In genomic region chr7:30904042-30904441, GRCm38 (mm10) we compare ENCODE assay signal across 11 mouse cellular contexts. TPM values are rescaled to one million over a fixed set of nuclear protein-coding genes. Genes with fewer than 3 reads are reported as not detected.
DNase-seq lines count a peak whose midpoint lies in the region; ATAC-seq and TF ChIP-seq lines count a peak whose summit lies in the region.
"Had no signal": no experiment of that assay in that cellular context is flagged by ENCODE, and none has a peak within 500 bp of the region (broad histone marks: within the 10 kb centered on the region; RNA-seq: fewer than 3 reads in every experiment).

No protein-coding gene starts in this region.

- H3K9ac ChIP-seq in hindbrain, postnatal 0 days (replicated peaks; ENCODE audit: low read length): no peak overlapping the region
- H3K9ac ChIP-seq in hindbrain, embryonic 14.5 days: no peak overlapping the region
- no peak overlapping the region for H3K9ac ChIP-seq in lung, postnatal 0 days (replicated peaks; ENCODE audit: low read depth)
- no peak overlapping the region for H3K9ac ChIP-seq in midbrain, embryonic 11.5 days (ENCODE audit: low read length)

- TF ChIP-seq EP300 in lung, postnatal 0 days (IDR thresholded peaks at IDR 0.05): no peak

- WGBS in hindbrain, postnatal 0 days: 54% methylated on average over 4 of the region's 4 CpGs
- WGBS in hindbrain, embryonic 14.5 days: 59% methylated on average over 4 of the region's 4 CpGs
- whole genome bisulfite sequencing in lung, postnatal 0 days: 23% methylated on average over 4 of the region's 4 CpGs
- 18% methylated on average over 4 of the region's 4 CpGs for WGBS in small intestine, adult 2 months
- WGBS in midbrain, embryonic 11.5 days: 60% methylated on average over 4 of the region's 4 CpGs

- TF ChIP-seq POLR2A in small intestine, adult 2 months (IDR thresholded peaks at IDR 0.05; ENCODE audit: low read depth, low read length): no peak

- H3K4me1 ChIP-seq in hindbrain, postnatal 0 days (ENCODE audit: insufficient read depth, low read length): peaks cover 3% of the 10 kb centered on the region; the same call in 1 of the 2 replicates
- H3K4me1 ChIP-seq in hindbrain, embryonic 14.5 days (replicated peaks; ENCODE audit: control insufficient read depth, insufficient read depth, low read length): 0 out of 2 replicates have a peak, but pooled peaks cover 6% of the 10 kb centered on the region
- H3K4me1 ChIP-seq in lung, postnatal 0 days (ENCODE audit: insufficient read depth, low read depth, low read length): no peaks in the 10 kb centered on the region
- peaks cover 4% of the 10 kb centered on the region for H3K4me1 ChIP-seq in small intestine, adult 2 months (ENCODE audit: control insufficient read depth, insufficient read depth, insufficient read length, low read length)
- H3K4me1 ChIP-seq in midbrain, embryonic 11.5 days (ENCODE audit: control insufficient read depth, insufficient read depth, low read length): 0 out of 2 replicates have a peak, but pooled peaks cover 5% of the 10 kb centered on the region

- no peaks in the 10 kb centered on the region for H3K36me3 ChIP-seq in hindbrain, postnatal 0 days (ENCODE audit: insufficient read depth, low read length)
- H3K36me3 ChIP-seq in hindbrain, embryonic 14.5 days (replicated peaks; ENCODE audit: control insufficient read depth, insufficient read depth): no peaks in the 10 kb centered on the region
- no peaks in the 10 kb centered on the region for H3K36me3 ChIP-seq in lung, postnatal 0 days (ENCODE audit: insufficient read depth, low read length)
- no peaks in the 10 kb centered on the region for H3K36me3 ChIP-seq in small intestine, adult 2 months (ENCODE audit: control insufficient read depth, insufficient read depth, low read length)
- no peaks in the 10 kb centered on the region for H3K36me3 ChIP-seq in midbrain, embryonic 11.5 days (ENCODE audit: control insufficient read depth, insufficient read depth, low read length)

- no peak overlapping the region for H3K27ac ChIP-seq in hindbrain, postnatal 0 days
- H3K27ac ChIP-seq in hindbrain, embryonic 14.5 days: no peak overlapping the region
- H3K27ac ChIP-seq in lung, postnatal 0 days (ENCODE audit: low read length): no peak overlapping the region
- no peak overlapping the region for H3K27ac ChIP-seq in small intestine, adult 2 months (ENCODE audit: insufficient read depth, low read depth, low read length)
- no peak overlapping the region for H3K27ac ChIP-seq in midbrain, embryonic 11.5 days (ENCODE audit: low read depth, low read length)

- no peak for ATAC-seq in hindbrain, postnatal 0 days
- ATAC-seq in hindbrain, embryonic 14.5 days (ENCODE audit: low FRiP score): no peak
- ATAC-seq in lung, postnatal 0 days: no peak
- no peak for ATAC-seq in midbrain, embryonic 11.5 days (ENCODE audit: low FRiP score)

- no peak overlapping the region for H3K4me2 ChIP-seq in hindbrain, postnatal 0 days (ENCODE audit: low read depth, low read length)
- H3K4me2 ChIP-seq in hindbrain, embryonic 14.5 days (replicated peaks): no peak overlapping the region
- no peak overlapping the region for H3K4me2 ChIP-seq in lung, postnatal 0 days (replicated peaks; ENCODE audit: low read depth, low read length)
- no peak overlapping the region for H3K4me2 ChIP-seq in midbrain, embryonic 11.5 days

- TF ChIP-seq CTCF in hindbrain, postnatal 0 days (IDR thresholded peaks at IDR 0.05; ENCODE audit: low read depth): peak; percentile 68
- peak; percentile 64 for TF ChIP-seq CTCF in lung, postnatal 0 days (IDR thresholded peaks at IDR 0.05)
- TF ChIP-seq CTCF in small intestine, adult 2 months (IDR thresholded peaks at IDR 0.05; ENCODE audit: extremely low read depth, insufficient read length, insufficient replicate concordance, low read depth, low read length): peak; percentile 47; the same call in 1 of the 2 replicates

- no peak overlapping the region for H3K4me3 ChIP-seq in hindbrain, postnatal 0 days (ENCODE audit: low read length)
- H3K4me3 ChIP-seq in hindbrain, embryonic 14.5 days (replicated peaks; ENCODE audit: low read length): no peak overlapping the region
- no peak overlapping the region for H3K4me3 ChIP-seq in lung, postnatal 0 days (ENCODE audit: low read depth, low read length)
- no peak overlapping the region for H3K4me3 ChIP-seq in small intestine, adult 2 months (ENCODE audit: low read depth, low read length)
- no peak overlapping the region for H3K4me3 ChIP-seq in midbrain, embryonic 11.5 days (ENCODE audit: low read depth, low read length)
- H3K4me3 ChIP-seq: megakaryocyte, embryonic 14.5 days had no signal

- peak; percentile 34 for DNase-seq in hindbrain, postnatal 0 days (ENCODE audit: low spot score)
- DNase-seq in hindbrain, embryonic 14.5 days (ENCODE audit: low spot score): no peak
- DNase-seq in lung, postnatal 0 days (ENCODE audit: low spot score): peak; percentile 20
- DNase-seq in lung, postnatal 25 days (ENCODE audit: low spot score): no peak
- DNase-seq in adipocyte (ENCODE audit: low spot score): peak; percentile 10
- no peak for DNase-seq in Muller cell, postnatal 12 days (ENCODE audit: inconsistent ontology term)
- no peak for DNase-seq in midbrain, embryonic 11.5 days (ENCODE audit: low spot score, missing footprints)

- H3K9me3 ChIP-seq in hindbrain, postnatal 0 days (ENCODE audit: low read length): no peaks in the 10 kb centered on the region
- no peaks in the 10 kb centered on the region for H3K9me3 ChIP-seq in hindbrain, embryonic 14.5 days (ENCODE audit: control insufficient read depth, low read length)
- no peaks in the 10 kb centered on the region for H3K9me3 ChIP-seq in lung, postnatal 0 days (ENCODE audit: low read length)
- H3K9me3 ChIP-seq in midbrain, embryonic 11.5 days (ENCODE audit: control insufficient read depth, low read length): no peaks in the 10 kb centered on the region
- H3K9me3 ChIP-seq: megakaryocyte, embryonic 14.5 days had no signal

- H3K27me3 ChIP-seq in hindbrain, postnatal 0 days (ENCODE audit: insufficient read depth, low read length): no peaks in the 10 kb centered on the region
- no peaks in the 10 kb centered on the region for H3K27me3 ChIP-seq in hindbrain, embryonic 14.5 days (ENCODE audit: control insufficient read depth, insufficient read depth, low read length)
- no peaks in the 10 kb centered on the region for H3K27me3 ChIP-seq in lung, postnatal 0 days (replicated peaks; ENCODE audit: insufficient read depth, low read length)
- no peaks in the 10 kb centered on the region for H3K27me3 ChIP-seq in small intestine, adult 2 months (ENCODE audit: control insufficient read depth, insufficient read depth, low read length)
- H3K27me3 ChIP-seq in midbrain, embryonic 11.5 days (ENCODE audit: control insufficient read depth, insufficient read depth, low read length): no peaks in the 10 kb centered on the region

RNA-seq across cellular contexts. Expression of gene Mag, which starts 10.6 kb away (rescaled TPM):
- 39.0 and 48.7 TPM in 2 replicates for total RNA-seq in hindbrain, postnatal 0 days (2014; rRNA removed)
- polyA plus RNA-seq in hindbrain, postnatal 0 days (2015; fragmentation: Nextera tagmentation; extraction: Ambion mirVana): 14.4 and 18.6 TPM in 2 replicates
- polyA plus RNA-seq in hindbrain, embryonic 14.5 days (2014; fragmentation: Nextera tagmentation; extraction: Ambion mirVana): 3.4 and 4.3 TPM in 2 replicates
- 1.2 and 1.8 TPM in 2 replicates for polyA plus RNA-seq in lung, postnatal 0 days (2015; fragmentation: Nextera tagmentation; extraction: Ambion mirVana)
- 0.48 and 0.52 TPM in 2 replicates for polyA plus RNA-seq in small intestine, adult 2 months (2012; rRNA removed)
- polyA plus RNA-seq in midbrain, embryonic 11.5 days (2014; fragmentation: Nextera tagmentation; extraction: Ambion mirVana): 0.44 and 0.47 TPM in 2 replicates

RNA-seq across cellular contexts. Expression of gene Hamp2, which starts 20.4 kb away (rescaled TPM):
- not detected in 2 replicates for total RNA-seq in hindbrain, postnatal 0 days (2014; rRNA removed)
- not detected in 2 replicates for polyA plus RNA-seq in hindbrain, postnatal 0 days (2015; fragmentation: Nextera tagmentation; extraction: Ambion mirVana)
- not detected in 2 replicates for polyA plus RNA-seq in hindbrain, embryonic 14.5 days (2014; fragmentation: Nextera tagmentation; extraction: Ambion mirVana)
- polyA plus RNA-seq in lung, postnatal 0 days (2015; fragmentation: Nextera tagmentation; extraction: Ambion mirVana): not detected in 2 replicates
- 0.76 and 58.9 TPM in 2 replicates for polyA plus RNA-seq in small intestine, adult 2 months (2012; rRNA removed)
- not detected in 2 replicates for polyA plus RNA-seq in midbrain, embryonic 11.5 days (2014; fragmentation: Nextera tagmentation; extraction: Ambion mirVana)
- total RNA-seq: layer of hippocampus, adult 18-20 months had no signal
- polyA plus RNA-seq: embryonic facial prominence, embryonic 11.5 days had no signal

RNA-seq across cellular contexts. Expression of gene Cd22, which starts 23.9 kb away (rescaled TPM):
- total RNA-seq in hindbrain, postnatal 0 days (2014; rRNA removed): 0.07 and 3.2 TPM in 2 replicates
- 0.09 and 0.20 TPM in 2 replicates for polyA plus RNA-seq in hindbrain, postnatal 0 days (2015; fragmentation: Nextera tagmentation; extraction: Ambion mirVana)
- 0.17 TPM in 1 of 2 replicates, not detected in the other for polyA plus RNA-seq in hindbrain, embryonic 14.5 days (2014; fragmentation: Nextera tagmentation; extraction: Ambion mirVana)
- polyA plus RNA-seq in lung, postnatal 0 days (2015; fragmentation: Nextera tagmentation; extraction: Ambion mirVana): 0.35 and 0.79 TPM in 2 replicates
- polyA plus RNA-seq in small intestine, adult 2 months (2012; rRNA removed): 4.5 and 9.2 TPM in 2 replicates
- not detected in 2 replicates for polyA plus RNA-seq in midbrain, embryonic 11.5 days (2014; fragmentation: Nextera tagmentation; extraction: Ambion mirVana)
- total RNA-seq: layer of hippocampus, adult 18-20 months had no signal
- polyA plus RNA-seq: embryonic facial prominence, embryonic 11.5 days had no signal

RNA-seq across cellular contexts. Expression of gene Hamp, which starts 39.8 kb away (rescaled TPM):
- not detected in 2 replicates for total RNA-seq in hindbrain, postnatal 0 days (2014; rRNA removed)
- not detected in 2 replicates for polyA plus RNA-seq in hindbrain, postnatal 0 days (2015; fragmentation: Nextera tagmentation; extraction: Ambion mirVana)
- polyA plus RNA-seq in hindbrain, embryonic 14.5 days (2014; fragmentation: Nextera tagmentation; extraction: Ambion mirVana): not detected in 2 replicates
- polyA plus RNA-seq in lung, postnatal 0 days (2015; fragmentation: Nextera tagmentation; extraction: Ambion mirVana): not detected in 2 replicates
- polyA plus RNA-seq in small intestine, adult 2 months (2012; rRNA removed): 0.65 TPM in 1 of 2 replicates, not detected in the other
- polyA plus RNA-seq in midbrain, embryonic 11.5 days (2014; fragmentation: Nextera tagmentation; extraction: Ambion mirVana): 0.40 TPM in 1 of 2 replicates, not detected in the other
- total RNA-seq: layer of hippocampus, adult 18-20 months had no signal
- polyA plus RNA-seq: embryonic facial prominence, embryonic 11.5 days had no signal

RNA-seq across cellular contexts. Expression of gene Ffar1, which starts 42.7 kb away (rescaled TPM):
- not detected in 2 replicates for total RNA-seq in hindbrain, postnatal 0 days (2014; rRNA removed)
- not detected in 2 replicates for polyA plus RNA-seq in hindbrain, postnatal 0 days (2015; fragmentation: Nextera tagmentation; extraction: Ambion mirVana)
- not detected in 2 replicates for polyA plus RNA-seq in hindbrain, embryonic 14.5 days (2014; fragmentation: Nextera tagmentation; extraction: Ambion mirVana)
- polyA plus RNA-seq in lung, postnatal 0 days (2015; fragmentation: Nextera tagmentation; extraction: Ambion mirVana): not detected in 2 replicates
- 0.66 and 2.2 TPM in 2 replicates for polyA plus RNA-seq in small intestine, adult 2 months (2012; rRNA removed)
- polyA plus RNA-seq in midbrain, embryonic 11.5 days (2014; fragmentation: Nextera tagmentation; extraction: Ambion mirVana): not detected in 2 replicates
- total RNA-seq: layer of hippocampus, adult 18-20 months had no signal
- polyA plus RNA-seq: embryonic facial prominence, embryonic 11.5 days had no signal

Comparison
In these comparisons a context has a peak if more than half of its experiments do, and no peak if none do; other contexts are left out.
1. DNase-seq: peak in hindbrain, postnatal 0 days (single experiment), lung, postnatal 0 days (single experiment) and adipocyte (single experiment); none in hindbrain, embryonic 14.5 days (single experiment), lung, postnatal 25 days (single experiment), Muller cell, postnatal 12 days (single experiment) and midbrain, embryonic 11.5 days (single experiment).
2. Peak in every context shown above with its lines, with median percentiles within 50 percentile points of each other: CTCF ChIP-seq.